Mouse (Mus musculus): Measurements from ENCODE around the gene Junb.

Gene Junb

GRCm38 (mm10) chr8:84936041-84936961 is 42.2 kb downstream of the Junb start:
- no peak for DNase-seq

GRCm38 (mm10) chr8:84935489-84935888 is 43.0 kb downstream of the Junb start:
- DNase-seq, result no peak

- no peak for DNase-seq
These were observed 43.7 kb downstream of the Junb start for GRCm38 (mm10) chr8:84934860-84935259.

DNA sequence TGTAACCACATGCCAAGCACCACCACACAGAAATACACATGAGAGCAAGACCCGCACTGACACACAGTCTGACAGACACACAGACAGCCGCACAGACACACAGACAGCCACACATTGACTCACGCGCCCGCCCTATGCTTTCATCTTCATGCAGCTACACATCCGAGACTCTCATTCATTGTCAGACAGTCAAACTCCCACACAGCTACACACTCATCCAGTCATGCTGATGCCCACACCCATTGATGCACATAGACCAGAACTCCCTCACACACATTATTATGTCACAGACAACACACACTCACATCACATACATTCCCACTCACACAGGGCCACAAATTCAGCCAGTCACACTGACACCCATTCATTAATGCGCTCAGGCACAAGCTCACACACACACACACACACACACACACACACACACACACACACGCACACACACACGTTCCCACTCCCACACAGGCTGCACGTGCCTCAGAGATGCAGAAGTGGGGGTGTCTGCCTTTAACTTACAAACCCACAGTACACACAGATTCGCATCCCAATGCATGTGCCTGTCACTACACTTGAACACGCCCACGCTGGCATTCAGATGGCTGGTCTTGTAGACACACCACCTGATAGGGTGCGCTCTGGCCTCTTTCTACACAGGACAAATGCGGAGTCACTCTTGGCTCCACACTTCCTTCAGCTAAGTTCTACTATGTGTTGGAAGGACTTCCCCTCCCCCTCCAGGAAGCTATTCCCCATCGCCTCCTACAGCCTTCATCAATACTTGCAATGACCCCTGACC is 44.6 kb downstream of the Junb start:
- no peak for DNase-seq

- DNase-seq, result no peak
These were observed 47.9 kb downstream of the Junb start for GRCm38 (mm10) chr8:84930582-84930981.

DNA sequence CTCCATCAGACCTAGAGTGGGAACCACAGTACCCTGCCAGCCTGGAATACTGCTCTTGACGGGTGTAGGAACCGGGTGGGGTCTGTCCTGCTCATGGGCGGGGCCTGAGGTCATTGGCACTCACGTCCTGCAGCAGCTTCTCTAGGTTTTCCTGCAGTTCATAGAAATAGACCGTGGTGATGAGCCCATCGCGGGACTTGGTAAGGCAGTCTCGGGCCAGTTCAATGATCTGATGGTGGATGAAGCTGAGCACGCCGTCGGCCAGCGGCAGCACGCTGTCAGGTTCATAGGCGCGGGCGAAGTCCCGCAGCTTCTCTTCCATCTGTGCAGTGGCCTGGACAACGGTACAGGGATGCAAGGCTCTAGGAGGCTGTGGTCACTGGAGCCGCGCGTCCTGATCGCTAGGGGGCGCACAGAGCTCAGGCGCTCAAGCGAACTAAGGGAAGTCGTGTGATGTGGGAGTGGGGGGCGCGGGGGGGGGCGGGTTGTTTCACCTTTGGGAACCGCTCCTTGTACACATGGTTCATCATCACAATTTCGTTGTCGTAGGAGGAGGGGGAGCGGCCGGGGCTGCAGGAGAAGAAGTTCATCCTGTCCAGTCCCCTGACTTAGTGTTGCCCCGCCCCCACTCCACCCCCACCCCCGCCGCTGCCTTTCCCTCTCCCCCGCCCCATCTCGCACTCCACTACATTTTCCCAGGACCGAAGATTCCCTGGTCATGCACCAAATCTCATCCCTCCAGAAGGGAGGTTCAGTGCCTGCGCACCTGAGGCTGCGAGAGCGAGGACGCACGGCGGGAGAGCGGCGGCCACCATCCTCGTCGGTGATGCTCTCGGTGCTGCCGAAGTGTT is 49.8 kb downstream of the Junb start:
- peak; percentile 81 for DNase-seq

- no peak for DNase-seq
These were observed 51.0 kb downstream of the Junb start for GRCm38 (mm10) chr8:84927513-84927912.

DNA sequence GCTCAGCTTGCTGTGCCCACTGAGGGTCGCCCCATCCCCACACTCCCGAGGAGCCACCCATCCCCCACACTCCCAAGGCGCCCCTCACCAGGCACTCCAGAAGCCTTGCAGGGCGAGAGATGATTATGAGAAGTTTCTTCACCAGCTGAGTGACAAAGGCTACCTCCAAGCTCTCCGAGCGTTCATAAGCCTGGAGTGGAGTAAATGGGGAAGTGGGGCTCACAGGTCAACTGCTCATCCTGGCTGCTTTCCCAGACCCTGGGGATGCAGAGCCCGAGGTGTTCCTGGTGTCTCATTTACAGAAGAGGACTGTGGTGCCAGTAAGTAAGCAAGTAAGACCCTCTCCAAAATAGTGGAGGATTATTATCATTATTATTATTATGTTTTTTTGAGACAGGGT is 53.0 kb downstream of the Junb start:
- no peak for DNase-seq

All from thymus, postnatal 4 days (tissue).